Mouse (Mus musculus): ENCODE results near the gene Agap1. TPM values are rescaled to one million over a fixed set of nuclear protein-coding genes. Genes with fewer than 3 reads are reported as not detected.

The Agap1 gene
- total RNA-seq, 2 experiments from 2014 or later = 21.7 to 29.5 TPM

GRCm38 (mm10) chr1:89902236-89902635, 447.6 kb downstream of the Agap1 start:
- no peak for ATAC-seq (replicated peaks; ENCODE audit: low FRiP score, low TSS enrichment, poor library complexity, severe bottlenecking)

DNA sequence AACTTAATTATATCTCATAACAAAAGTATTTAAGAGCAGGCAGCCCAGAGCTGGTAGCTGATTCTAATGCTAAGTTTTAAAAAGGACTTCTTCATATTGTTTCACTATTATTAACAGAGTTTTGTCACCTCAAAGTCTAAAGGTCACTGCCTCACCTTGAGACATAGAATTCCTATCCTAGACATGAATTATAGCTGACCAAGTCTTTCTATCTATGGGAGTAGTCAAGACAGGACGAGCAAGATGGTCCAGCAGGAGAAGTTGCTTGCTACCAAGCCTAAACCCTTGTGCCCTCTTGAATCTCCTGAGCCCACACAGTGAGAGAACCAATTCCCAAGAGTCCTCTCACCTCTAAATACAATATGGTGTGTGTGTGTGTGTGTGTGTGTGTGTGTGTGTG, 448.0 kb downstream of the Agap1 start:
- no peak for ATAC-seq (replicated peaks; ENCODE audit: low FRiP score, low TSS enrichment, poor library complexity, severe bottlenecking)

DNA sequence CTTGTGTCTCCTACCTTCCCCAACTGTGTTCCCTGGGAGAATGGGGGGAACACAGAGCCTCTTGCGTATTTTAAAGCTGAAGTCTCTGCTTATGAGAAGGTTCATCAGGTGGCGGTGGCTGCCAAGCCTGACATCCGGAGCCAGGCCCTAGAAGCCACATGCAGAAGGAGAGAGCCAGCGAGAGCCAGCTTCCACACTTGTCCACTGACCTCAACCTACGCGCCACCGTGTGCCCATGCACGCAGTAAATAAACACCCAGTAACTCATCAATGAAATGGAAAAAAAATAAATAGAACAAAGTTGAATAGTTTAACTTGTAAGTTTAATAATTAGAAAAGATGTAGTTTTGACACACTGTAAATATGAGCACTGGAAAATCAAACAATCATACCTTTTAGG, 455.2 kb downstream of the Agap1 start:
- ATAC-seq (replicated peaks; ENCODE audit: low FRiP score, low TSS enrichment, poor library complexity, severe bottlenecking) = no peak

DNA sequence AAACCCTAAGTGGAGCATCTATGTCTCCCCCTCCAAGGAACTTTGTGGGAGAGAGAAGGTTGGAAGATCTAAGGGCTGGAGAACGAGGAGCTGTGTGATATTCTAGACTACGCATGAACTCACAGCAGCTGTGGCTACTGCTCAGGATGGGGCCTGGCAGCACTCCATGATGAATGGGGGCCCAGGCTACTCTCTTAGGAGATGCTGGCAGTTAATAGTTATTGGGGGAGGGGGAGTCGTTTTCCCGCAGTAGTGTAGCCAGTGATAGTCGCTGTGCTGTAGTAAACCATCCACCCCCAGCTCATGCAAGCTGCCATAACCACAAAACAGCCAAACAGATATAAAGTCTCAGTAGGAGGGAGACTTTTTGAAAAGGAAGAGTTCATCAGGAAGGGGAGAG, 457.8 kb downstream of the Agap1 start:
- no peak for ATAC-seq (replicated peaks; ENCODE audit: low FRiP score, low TSS enrichment, poor library complexity, severe bottlenecking)

- no peak for ATAC-seq (replicated peaks; ENCODE audit: low FRiP score, low TSS enrichment, poor library complexity, severe bottlenecking)
Observed at GRCm38 (mm10) chr1:89913611-89914010, 459.0 kb downstream of the Agap1 start.

GRCm38 (mm10) chr1:89918111-89918510, 463.5 kb downstream of the Agap1 start:
- no peak for ATAC-seq (replicated peaks; ENCODE audit: low FRiP score, low TSS enrichment, poor library complexity, severe bottlenecking)

- no peak for ATAC-seq (replicated peaks; ENCODE audit: low FRiP score, low TSS enrichment, poor library complexity, severe bottlenecking)
Observed at GRCm38 (mm10) chr1:89919206-89919605, 464.6 kb downstream of the Agap1 start.

- ATAC-seq (replicated peaks; ENCODE audit: low FRiP score, low TSS enrichment, poor library complexity, severe bottlenecking) = 0 out of 2 replicates have a peak, but pooled peaks have one; percentile 22
Observed at GRCm38 (mm10) chr1:89921806-89922205, 467.2 kb downstream of the Agap1 start.

- no peak for ATAC-seq (replicated peaks; ENCODE audit: low FRiP score, low TSS enrichment, poor library complexity, severe bottlenecking)
Observed at GRCm38 (mm10) chr1:89922282-89922681, 467.7 kb downstream of the Agap1 start.

GRCm38 (mm10) chr1:89922883-89923641, 468.5 kb downstream of the Agap1 start:
- no peak for ATAC-seq (replicated peaks; ENCODE audit: low FRiP score, low TSS enrichment, poor library complexity, severe bottlenecking)

DNA sequence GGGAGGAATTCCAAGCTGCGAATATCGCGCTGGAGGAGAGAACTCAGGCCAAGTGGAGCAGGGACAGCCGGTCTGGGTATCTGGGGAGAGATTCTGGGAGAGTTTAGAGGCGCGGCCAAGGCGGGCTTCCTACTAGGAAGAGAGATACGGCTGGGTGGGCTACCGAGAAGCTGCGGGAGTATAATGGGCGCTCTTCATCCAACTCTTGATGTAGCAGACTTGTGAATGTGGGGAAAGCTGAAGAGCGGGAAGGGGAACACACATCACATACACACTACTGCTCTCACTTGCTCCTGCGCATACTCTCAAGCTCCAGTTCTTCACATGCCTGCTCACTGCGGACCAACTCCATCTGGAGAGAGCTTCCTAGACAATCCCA, 469.0 kb downstream of the Agap1 start:
- no peak for ATAC-seq (replicated peaks; ENCODE audit: low FRiP score, low TSS enrichment, poor library complexity, severe bottlenecking)

- no peak for ATAC-seq (replicated peaks; ENCODE audit: low FRiP score, low TSS enrichment, poor library complexity, severe bottlenecking)
Observed at GRCm38 (mm10) chr1:89925501-89926190, 471.0 kb downstream of the Agap1 start.

DNA sequence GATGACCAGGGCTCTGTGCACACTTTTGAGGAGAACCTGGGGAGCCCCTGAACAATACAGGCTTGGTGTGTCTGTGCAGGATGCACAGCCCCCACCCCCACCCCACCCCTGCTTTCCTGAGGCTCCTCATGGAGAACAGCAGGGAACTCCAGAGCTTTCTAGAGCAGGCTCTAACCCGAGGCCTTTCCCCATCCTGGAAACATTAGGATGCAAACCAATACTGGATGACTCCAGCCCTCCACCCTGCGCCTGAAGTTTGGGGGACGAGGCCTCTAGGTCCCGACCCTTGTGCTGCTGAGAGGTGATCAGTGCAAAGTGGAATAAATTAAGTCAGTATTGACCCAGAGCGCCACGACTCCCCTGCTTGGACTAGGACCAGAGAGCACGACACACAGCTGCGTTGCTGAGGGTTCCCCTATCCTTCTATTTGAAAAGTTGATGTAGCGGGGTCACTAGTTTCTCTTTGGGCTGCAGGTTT, 472.0 kb downstream of the Agap1 start:
- no peak for ATAC-seq (replicated peaks; ENCODE audit: low FRiP score, low TSS enrichment, poor library complexity, severe bottlenecking)

GRCm38 (mm10) chr1:89927061-89927661, 472.6 kb downstream of the Agap1 start:
- ATAC-seq (replicated peaks; ENCODE audit: low FRiP score, low TSS enrichment, poor library complexity, severe bottlenecking) = peak; percentile 41; the same call in 1 of the 2 replicates

DNA sequence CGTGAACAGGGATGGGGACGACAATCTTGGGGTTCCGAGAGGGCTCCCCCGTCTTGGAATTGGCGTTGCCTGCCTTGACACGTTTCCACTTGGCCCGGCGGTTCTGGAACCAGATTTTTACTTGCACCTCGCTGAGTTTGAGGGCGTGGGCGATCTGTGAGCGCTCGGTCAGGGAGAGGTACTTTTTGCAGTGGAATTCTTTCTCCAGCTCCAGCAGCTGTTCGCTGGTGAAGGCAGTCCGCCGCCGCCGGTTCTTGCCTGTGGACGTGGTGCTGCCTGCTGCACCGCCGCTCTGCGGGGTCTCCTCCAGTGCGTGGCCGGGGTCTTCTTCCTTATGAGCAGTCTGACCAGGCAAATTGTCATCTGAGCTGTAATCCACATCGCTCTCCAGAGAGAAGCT, 474.1 kb downstream of the Agap1 start:
- no peak for ATAC-seq (replicated peaks; ENCODE audit: low FRiP score, low TSS enrichment, poor library complexity, severe bottlenecking)

DNA sequence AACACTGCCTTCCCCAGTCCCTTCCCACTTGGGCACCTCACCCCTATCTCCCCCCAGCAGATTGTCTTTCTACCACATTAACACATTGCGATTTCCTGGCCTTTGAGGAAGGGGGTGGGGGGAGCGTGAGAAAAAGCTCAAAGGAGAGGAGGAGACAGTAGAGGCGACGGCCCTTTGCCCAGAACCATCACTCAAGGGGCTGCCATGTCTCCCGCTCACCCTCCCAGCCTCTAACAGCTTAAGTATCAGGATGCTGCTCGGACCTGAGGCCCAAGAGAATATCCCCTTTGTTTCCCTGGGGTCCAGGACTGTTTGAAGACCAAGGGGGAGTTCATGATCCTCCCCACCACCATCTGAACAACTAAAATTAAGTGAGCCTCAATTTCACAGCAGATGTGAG, 474.6 kb downstream of the Agap1 start:
- no peak for ATAC-seq (replicated peaks; ENCODE audit: low FRiP score, low TSS enrichment, poor library complexity, severe bottlenecking)

GRCm38 (mm10) chr1:89929721-89930505, 475.3 kb downstream of the Agap1 start:
- no peak for ATAC-seq (replicated peaks; ENCODE audit: low FRiP score, low TSS enrichment, poor library complexity, severe bottlenecking)

- ATAC-seq (replicated peaks; ENCODE audit: low FRiP score, low TSS enrichment, poor library complexity, severe bottlenecking) = no peak
Observed at GRCm38 (mm10) chr1:89930551-89930950, 475.9 kb downstream of the Agap1 start.

- ATAC-seq (replicated peaks; ENCODE audit: low FRiP score, low TSS enrichment, poor library complexity, severe bottlenecking) = peak; percentile 80
Observed at GRCm38 (mm10) chr1:89931120-89931519, 476.5 kb downstream of the Agap1 start, which contains the start of gene Gbx2. Gbx2 (minus strand) TSS chr1:89931179.

DNA sequence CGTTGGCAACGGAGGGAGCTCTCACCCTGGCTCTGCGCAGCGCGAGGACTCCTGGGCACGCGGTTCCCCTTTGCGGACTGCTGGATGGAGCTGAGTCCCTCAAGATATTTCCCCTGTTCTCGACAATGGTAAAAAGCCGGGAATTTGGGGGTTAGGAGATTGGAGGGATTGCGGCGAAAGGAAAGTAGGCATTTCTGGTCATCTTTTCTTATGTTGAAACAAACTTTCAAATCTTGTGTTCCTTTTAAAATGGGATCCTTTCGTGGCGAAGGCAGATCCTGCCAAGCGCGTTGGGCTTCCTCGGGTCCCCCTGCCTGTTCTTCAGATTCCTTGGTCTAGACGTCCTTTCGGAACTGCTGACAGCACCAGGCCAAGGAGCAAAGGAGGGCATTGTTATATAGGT, 477.4 kb downstream of the Agap1 start:
- ATAC-seq (replicated peaks; ENCODE audit: low FRiP score, low TSS enrichment, poor library complexity, severe bottlenecking) = no peak
